Mouse (Mus musculus) right cerebral cortex, postnatal 25 days (tissue): ENCODE data around the gene Morn3.
"Not testable (repeated sequence)": the region's sequence is repeated elsewhere in the genome, so short reads cannot be mapped to it uniquely, and the experiment has no call there.

Source experiments
- DNase-seq: peaks from one replicate; pipeline ENCODE4 v3.0.0; 2022

Gene Morn3

DNA sequence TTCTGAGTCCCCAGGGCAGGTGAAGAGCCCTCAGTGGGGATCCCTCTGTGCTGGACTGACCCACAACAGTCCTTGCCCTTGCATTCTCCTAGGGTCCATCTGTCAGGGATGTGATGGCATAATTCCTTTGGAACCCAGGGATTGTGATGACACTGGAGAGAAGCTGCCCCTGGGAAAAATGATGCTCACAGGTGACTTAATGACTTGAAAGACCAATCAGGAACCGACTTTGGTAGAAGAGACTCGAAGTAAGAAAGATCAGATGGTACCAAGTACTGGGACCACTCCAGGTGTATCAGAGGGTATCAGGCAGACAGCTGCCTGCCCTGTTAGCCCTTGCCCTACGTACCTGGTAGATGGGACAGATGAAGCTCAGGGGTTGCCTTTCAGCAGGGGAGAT is at the start of gene Morn3:
Gene Morn3, minus strand, starts transcription at position 101 of the 400 bp plus-strand sequence.
- DNase-seq: no peak

DNA sequence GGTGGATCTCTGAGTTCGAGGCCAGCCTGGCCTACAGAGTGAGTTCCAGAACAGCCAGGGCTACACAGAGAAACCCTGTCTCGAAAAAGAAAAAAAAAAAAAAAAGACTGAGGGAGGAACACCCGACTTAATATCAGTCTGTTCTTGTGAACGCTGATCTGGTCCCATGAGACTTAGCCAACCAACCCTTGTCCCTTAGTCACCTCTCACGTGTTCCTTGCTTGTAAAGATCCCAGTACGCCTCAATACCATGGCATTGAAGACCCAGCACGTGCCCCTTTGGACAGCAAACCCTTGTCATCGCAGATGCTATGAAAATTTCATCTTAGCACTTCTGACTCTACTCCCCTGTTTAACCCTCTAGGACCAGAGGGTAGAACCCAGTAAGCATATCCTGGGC is 49.5 kb upstream of the Morn3 start:
- no peak for DNase-seq

DNA sequence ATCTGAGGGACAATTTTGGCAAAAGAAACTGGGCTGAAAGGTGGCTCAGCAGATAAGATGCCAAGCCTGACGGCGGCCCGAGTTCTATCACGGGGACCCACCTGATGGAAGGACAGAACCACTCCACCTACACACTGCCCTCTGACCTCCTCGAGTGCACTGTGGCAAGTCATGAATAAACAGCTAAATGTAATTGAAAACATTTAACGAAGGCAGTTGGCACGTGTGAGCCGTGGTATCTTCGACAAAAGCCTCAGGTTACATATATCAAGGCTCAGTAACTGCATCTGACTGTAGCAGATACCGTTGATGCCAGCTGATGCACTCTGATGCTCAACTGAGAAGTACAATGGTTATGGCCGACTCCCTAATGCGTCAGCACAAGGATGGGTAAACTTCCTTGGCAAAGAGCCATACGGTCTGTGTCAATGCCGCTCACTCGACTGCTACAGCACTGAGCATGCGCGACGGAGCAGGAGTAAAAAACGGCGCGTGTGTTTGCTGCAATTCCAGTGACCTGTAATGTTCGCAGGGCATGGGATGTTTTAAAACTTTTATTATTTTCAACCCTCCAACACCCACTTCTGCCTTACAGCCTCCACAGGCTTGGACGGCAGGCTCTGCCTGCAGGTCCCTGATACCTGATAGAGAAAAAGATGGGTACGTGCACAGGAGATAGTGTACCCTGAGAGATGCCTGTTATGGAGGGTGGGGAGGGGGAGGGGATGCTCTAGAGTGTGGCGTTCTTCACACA is 47.6 kb upstream of the Morn3 start:
- no peak for DNase-seq

DNA sequence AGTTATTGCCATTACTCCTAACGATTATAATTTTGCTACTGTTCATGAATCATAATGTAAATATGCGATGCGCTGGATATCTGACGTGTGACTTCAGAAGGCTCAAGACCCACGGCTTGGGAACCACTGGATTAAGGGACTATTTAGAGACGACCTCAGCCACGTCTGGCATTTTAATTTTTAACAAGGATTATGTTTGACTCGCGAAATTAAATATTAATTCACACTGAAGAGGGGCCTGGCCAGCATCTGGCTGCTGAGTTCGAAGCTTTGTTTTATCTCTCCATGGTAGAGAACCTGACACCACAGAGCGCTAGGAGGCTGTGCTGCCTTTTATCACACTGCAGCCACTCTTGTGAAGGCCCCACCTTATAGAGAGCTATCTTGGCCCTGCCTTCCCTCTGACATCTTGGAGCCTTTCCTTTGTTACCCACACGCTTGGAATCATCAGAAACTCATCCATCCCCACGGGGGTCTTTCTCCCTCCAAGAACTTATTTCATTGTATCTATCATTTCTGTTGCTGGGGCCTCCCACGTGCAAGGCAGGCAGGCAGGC is 46.3 kb upstream of the Morn3 start:
- no peak for DNase-seq

DNA sequence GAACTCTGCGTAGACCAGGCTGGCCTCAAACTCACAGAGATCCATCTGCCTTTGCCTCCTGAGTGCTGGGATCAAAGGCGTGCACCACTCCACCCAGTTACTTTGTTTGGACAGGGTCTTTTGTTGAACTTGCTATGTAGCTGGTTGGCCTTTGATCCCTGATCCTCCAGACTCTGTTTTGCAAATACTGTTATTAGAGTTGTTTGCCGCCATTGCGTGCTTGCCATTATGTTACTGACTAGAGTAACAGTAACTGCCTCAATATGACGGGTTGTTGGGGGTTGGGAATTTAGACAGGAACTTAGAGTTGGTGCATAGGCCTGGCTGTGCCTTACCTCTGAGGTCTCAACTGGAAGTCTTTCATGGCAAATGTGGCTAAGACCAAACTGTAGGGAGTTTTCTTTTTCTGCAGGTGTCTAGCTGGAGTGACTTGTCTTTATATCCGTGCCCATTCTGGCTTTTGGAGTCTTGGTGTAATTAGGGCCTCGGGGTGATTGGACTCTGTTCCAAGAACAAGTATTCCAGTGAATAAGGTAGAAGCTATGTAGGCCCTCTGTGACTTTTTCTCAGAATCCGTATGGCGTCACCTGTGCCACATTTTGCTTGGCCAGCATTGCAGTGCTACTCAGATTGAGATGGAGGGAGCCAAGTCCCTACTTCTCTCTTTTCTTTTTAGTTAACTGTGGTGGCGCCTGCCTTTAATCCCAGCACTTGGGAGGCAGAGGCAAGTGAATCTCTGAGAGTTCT is 43.9 kb upstream of the Morn3 start:
- DNase-seq: no peak

DNA sequence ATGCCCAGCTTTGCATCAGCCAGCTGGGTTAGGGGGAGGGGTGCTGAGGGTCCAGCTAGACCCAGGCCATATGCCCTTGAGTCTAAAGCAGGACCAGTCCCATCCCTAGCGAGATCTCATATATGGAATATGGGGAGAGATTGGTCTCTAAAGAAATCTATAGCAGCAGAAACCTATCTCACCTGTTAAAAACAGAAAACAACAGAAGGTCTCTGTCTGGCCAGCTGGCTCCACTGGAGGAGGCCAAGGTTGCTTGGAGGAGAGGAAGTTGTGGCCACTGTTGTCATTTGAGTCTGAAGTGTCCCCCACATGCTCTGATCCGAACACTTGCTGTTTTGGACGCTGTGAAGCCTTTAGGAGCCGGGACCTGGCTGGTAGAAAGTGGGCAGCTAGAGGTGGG is 42.0 kb upstream of the Morn3 start:
- no peak for DNase-seq

DNA sequence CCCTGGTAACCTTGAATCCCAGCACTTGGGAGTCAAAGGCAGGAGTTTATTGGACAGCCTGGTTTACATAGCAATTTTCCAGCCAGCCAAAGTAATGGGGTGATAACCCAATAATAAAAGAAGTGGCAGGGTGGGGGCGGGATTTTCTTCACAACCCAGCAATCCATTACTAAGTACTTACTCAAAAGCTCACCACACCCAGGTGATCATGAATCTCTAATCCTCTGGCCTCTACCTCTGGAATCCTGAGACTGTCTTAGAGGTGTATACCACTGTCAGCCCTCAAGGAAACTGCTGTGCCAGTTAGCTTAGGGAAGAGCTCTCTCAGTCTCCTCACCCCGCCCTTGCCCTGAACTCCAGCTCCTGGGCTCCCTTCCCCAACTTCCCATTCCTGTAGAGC is 39.7 kb upstream of the Morn3 start:
- DNase-seq: no peak

DNA sequence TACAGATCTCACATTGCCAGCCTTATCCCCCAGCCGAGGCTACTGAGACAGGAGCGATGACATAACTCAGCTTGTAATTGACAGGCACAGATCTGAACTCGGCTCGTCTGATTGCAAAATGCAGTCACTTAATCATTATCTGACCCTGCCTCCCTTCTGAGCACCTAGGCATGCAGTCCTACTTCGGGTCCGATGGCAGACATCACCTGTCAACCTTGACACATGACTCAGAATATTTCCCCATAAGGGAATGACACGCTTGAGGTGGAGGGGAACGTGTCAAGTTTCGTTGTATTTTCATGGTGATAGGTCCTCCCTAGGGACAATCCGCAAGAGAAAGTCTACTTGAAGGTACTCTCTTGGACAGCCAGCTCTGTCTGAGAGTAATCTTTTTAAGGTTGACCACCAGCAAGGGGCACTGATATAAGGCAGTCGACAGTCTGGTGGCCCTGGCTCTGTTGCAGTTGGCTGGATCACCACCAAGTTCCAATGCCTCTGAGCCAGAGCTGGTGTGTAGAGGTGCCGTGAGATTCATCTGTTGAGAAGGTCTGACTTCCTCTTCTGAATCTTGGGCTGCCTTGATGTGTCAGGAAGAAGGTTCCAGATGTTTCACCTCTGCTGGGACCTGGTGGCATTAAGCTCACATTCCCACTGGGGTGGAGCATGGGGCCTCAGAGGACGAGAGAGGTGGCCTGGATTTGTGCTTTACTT is 36.7 kb upstream of the Morn3 start:
- DNase-seq: no peak

DNA sequence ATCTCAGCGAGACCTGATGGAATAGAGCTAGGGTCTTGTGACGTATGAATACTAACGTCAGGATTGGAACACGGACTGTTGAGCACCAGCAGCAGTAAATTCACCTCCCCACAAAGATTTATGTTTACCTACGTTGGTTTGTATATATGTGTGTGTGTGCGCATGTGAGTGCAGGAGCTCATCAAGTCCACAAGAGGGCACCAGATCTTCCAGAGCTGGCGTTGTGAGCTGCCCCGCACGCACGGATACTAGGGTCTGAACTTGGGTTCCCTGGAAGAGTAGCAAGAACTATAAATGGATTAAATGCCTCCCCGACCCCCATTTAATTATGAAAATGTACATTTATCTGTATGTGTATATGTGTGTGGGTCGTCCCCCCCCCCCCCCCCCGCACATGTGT is 33.7 kb upstream of the Morn3 start:
- DNase-seq: no peak

DNA sequence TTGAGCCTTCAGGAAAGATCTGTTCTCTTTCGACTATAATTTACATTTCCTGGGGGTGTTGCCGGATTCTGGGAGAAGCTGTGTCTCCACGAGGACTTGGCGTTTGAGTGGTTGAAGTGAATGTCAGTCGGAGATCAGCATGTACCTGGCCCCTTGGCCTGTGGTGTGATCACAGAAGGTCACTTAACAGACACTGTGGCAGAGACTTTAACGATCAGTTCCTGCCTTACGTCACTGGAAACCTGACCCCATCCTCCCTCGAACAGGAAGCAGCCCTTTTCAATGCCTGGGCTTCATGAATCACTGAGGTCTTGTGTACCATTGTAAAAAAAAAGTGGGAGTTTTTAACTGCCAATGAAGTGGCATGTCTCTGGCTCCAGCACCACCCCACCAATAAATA is 33.2 kb upstream of the Morn3 start:
- DNase-seq: no peak

DNA sequence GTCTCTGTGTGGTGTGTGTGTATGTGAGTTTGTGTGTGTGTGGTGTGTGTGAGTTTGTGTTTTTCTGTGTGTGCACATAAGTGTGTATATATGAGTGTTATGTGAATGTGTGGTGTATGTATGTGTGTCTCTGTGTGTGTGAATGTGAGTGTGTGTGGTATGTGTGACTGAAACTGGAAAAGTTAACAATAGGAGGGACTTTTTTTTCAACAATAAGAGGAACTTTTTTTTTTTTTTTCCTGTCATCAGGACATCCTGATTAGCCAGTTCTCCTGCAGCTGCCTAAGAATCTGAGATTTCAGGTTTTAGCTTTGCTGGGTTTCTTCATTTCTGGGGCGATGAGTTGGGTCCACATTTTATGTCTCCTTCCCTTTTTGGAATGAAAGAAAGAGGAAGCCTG is 32.8 kb upstream of the Morn3 start:
- no peak for DNase-seq

DNA sequence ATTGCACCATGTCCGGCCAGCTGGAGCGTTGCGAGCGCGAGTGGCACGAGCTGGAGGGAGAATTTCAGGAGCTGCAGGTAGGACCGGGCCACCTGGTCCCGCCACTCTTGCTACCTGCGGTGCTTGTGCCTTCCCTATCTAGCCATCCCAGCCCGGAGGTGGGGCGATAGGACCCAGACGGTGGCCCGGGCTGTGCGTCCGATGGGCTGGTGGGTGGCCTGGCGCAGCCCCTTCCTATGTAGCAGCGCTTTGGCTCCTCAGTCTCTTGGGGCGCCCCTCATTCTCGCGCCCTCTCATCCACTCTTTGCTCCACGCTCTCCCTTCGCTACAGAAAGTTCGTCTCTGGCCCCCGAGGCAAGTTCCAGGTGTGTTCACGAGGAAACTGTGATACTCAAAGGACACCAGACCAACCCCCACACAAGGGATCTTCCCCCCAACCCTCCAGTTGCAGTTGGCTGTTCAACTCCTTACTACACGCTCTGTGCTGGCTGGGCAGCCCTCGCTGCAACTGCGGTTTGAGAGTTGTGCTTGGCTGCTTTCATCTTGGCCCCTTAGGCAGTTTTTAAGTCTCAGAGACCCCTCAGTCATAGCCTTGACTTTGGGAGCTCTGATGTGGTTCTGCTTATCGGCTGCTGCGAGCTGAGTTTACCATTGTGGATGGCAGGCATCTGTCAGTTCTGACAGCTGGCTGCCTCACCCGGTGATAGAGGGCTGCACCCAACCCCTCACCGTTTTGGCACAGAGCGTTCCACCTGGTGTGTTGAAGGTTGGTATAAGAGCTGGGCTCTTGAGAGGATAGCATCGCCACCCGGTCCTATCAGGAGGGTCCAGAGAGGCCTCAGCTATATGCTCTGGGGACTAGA is 29.8 kb upstream of the Morn3 start:
- no peak for DNase-seq

DNA sequence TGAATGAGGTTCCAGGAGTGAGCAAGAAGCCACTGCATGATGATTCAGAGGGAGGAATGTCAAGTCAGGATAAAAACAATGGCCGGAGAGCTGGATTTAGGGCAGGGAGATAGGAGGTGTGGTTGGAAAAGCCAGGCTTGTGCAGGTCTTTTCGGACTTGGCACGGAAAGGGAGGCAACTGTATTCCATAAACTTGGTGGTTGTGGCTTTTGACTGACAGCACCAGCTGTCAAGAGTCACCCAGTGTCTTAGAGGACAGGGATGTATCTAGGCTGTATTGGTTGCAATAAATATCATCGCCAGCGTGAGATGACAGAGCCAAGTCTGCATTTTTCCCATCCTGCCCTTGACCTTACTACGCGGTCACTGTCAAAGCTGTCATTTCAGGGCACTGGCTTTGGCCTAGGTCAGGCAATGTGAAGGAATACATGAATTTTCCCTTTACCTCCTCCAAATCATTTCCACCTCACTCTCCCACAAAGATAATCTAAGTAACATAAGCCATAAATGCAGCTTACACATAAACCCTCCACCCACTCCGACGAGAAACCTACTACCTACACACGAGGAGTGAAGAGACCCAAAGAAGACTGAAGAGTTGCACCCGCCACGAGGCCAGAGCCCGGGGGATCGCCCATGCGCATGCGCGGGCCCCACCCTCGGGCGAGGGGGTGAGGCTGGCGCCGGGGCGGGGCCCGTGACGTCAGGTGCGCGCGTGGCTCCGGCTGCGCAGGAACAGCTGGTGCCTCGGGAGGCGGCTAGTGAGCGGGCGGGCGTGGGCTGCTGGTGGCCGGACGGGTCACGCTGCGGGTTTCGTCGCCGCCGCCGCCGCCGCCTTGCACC is 29.0 kb upstream of the Morn3 start:
- peak; percentile 96 for DNase-seq

DNA sequence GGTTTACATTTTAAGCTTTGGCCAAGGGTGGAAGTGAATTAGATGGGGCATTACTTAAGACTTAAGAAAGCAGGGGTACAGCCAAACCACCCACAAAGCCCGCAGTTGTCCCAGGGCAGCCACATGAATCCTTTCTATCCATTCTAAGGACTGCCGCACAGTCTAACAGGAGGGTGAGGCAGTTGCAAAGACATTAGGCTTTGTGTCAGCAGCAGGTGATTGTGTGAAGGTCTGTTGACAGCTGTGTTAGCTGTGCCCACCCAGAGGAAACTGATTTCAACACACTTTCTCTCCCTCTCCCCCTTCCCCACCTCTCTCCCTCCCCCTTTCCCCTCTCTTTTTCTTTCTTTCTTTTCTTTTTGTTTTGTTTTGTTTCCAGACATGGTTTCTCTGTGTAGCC is 21.9 kb upstream of the Morn3 start:
- DNase-seq: no peak

DNA sequence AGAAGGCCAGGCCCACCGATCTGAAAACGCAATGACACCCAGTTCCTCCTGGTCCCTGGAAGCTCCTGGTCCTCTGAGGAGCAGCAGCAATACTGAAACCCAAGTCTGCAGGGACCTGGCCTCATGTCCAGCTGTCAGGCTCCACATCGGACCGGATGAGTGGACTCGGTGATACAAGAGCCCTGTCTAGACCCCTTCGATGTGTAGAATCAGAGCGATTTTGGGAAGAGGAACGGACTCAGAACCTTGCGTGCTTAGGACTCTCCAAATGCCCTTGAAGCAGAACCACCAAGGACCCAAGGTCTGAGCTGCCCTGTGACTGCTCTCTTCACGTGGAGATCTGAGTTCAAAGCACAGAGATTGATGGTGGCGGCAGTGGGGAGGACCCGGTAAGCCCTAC is 21.3 kb upstream of the Morn3 start, which contains the start of gene Tmem120b:
Gene Tmem120b, plus strand, starts transcription at position 301 of the 400 bp plus-strand sequence.
- no peak for DNase-seq

DNA sequence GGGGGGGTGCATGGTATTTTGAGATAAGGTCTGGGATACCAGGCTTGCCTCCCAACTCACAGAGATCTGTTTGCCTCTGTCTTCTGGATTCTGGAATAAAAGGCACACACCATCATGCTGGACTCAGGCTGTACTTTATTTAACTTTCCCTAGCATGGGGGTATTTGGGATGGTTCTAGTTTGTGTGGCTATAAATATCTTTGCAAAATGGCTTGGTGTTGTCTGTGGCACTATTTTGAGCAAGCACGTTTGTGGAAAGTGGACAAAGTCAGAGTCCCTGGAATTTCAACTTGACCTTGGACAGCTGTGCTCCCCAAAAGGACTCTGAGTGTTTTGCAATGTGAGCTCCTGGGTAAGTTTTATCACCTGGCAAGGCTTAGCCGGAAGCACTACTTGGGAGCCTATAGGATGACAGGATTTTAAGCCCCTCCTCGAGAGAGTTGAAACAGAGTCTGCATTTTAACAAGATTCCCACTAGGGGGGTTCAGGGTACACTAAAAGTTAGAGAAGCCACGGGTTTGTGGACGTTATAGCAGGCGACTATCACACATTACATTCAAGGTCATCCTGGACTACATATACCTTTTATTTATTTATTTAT is 20.7 kb upstream of the Morn3 start:
- DNase-seq: no peak

DNA sequence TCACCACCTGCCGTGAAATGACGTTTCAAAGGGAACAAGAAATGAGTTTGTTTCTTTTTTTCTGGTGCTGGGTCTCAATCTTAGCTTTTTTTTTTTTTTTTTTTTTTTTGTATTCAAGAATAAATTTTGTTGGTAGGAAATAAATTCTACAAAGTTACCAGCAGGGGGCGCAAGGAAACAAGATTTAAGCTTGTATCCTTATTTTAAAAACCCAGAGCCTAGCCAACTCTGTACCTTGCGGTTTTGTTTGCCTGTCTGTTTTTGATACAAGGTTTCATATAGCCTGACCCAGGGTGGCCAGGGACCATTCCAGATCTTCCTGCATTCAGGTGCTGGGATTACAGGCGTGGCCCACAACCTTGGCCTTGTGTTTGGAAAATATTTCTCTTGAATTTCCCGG is 17.4 kb upstream of the Morn3 start:
- peak; percentile 38 for DNase-seq

DNA sequence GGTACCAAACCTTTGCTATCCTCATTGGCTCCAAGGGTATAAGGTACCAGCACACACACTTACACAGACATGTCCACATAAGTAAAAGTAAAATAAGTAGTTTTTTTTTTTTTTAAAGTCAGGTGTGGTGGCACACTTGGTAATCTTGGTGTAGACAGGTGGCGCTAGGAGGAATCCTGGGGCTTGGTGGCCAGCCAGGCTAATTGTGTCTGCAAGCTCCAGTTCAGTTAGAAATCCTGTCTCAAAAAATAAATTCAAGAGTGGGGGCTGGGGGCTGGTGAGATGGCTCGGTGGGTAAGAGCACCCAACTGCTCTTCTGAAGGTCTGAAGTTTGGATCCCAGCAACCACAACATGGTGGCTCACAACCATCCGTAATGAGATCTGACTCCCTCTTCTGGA is 16.3 kb upstream of the Morn3 start:
- no peak for DNase-seq

DNA sequence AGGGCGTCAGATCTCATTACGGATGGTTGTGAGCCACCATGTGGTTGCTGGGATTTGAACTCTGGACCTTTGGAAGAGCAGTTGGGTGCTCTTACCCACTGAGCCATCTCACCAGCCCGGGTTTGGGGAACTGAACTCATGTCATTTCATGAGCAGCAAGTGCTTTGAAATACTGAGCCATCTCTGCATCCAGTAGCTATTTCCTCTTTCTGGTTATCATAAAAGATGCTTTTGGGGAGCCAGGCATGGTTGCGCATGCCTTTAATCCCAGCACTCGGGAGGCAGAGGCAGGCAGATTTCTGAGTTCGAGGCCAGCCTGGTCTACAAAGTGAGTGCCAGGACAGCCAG is 14.6 kb upstream of the Morn3 start:
- not testable (repeated sequence) for DNase-seq

DNA sequence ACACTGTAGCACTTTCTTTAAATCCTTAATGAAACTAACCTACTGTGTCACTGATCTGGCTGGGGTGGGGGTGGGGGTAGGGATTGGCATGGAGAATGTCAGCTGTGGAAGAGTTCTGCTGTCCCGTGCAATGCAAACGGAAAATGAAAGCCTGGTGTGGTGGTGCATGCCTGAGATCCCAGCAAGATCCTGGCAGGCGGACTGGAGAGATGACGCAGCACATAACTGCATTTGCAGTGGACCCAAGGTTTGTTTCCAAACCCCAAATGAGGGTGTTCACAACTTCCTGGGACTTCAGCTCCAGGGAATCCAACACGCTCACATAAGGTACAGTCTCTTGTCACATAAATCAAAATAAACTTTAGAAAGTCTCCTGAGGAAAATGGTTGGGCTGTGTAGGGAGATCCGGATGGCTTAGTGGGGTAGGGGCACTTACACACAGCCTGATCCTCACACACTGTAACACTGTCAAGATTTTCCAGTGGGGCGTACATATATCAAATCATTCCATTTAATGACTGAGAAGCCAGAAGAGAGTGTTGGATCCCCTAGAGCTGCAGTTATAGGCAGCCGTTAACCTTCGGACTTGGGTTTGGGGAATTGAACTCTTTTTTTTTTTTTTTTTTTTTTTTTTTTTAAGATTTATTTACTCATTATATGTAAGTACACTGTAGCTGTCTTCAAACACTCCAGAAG is 14.0 kb upstream of the Morn3 start:
- no peak for DNase-seq
